Mouse (Mus musculus) stomach, embryonic 16.5 days (tissue): ENCODE measurements around the gene Tmc3. TPM values are rescaled to one million over a fixed set of nuclear protein-coding genes. Genes with fewer than 3 reads are reported as not detected.
A peak's percentile ranks its signal among the peaks of the same experiment; 100 is the strongest.

Source experiments
- ATAC-seq: fragments of 200-750 bp; cut with Nextera tagmentation; 2 replicates; pipeline ENCODE4 v1.8.0; 2017; ENCODE audit warnings: moderate number of reproducible peaks, moderate TSS enrichment; ENCODE audit not compliant: insufficient read depth, low FRiP score
- H3K27ac ChIP-seq: fragments of 300-500 bp; sonication (generic); 2 replicates; pipeline ENCODE4 v1.5.1; 2014; ENCODE audit warnings: low read length
- H3K27me3 ChIP-seq: fragments of 300-500 bp; sonication (generic); 2 replicates; pipeline ENCODE4 v1.6.1; 2014; ENCODE audit warnings: low read length, control low read depth, mixed read lengths; ENCODE audit not compliant: control insufficient read depth, insufficient read depth
- H3K36me3 ChIP-seq: fragments of 300-500 bp; sonication (generic); 2 replicates; pipeline ENCODE4 v1.6.1; 2014; ENCODE audit warnings: low read length; ENCODE audit not compliant: control insufficient read depth, insufficient read depth
- H3K4me1 ChIP-seq: fragments of 300-500 bp; sonication (generic); 2 replicates; pipeline ENCODE4 v1.6.1; 2014; ENCODE audit warnings: low read length, control low read depth, mixed read lengths; ENCODE audit not compliant: control insufficient read depth, insufficient read depth
- H3K4me2 ChIP-seq: fragments of 300-500 bp; sonication (generic); 2 replicates; pipeline ENCODE4 v1.6.1; 2014; ENCODE audit warnings: low read depth, low read length, mixed read lengths
- H3K4me3 ChIP-seq: fragments of 300-500 bp; sonication (generic); replicated peaks from 2 replicates; pipeline ENCODE4 v1.5.1; 2014; ENCODE audit warnings: mild to moderate bottlenecking, low read length
- H3K9ac ChIP-seq: fragments of 300-500 bp; sonication (generic); 2 replicates; pipeline ENCODE4 v1.6.1; 2014; ENCODE audit warnings: low read length
- H3K9me3 ChIP-seq: fragments of 300-500 bp; sonication (generic); replicated peaks from 2 replicates; pipeline ENCODE4 v1.6.1; 2016; ENCODE audit warnings: low read length, control low read depth; ENCODE audit not compliant: control insufficient read depth
- WGBS: fragments of 180-500 bp; shearing (Covaris S2); extraction: QIAGEN DNeasy Blood & Tissue Kit; methylation state at CpG from one replicate; pipeline ENCODE4 v1.1.7; 2014; 5-methylcytosine and 5-hydroxymethylcytosine counted together
- polyA plus RNA-seq: library from polyadenylated mRNA; unstranded; fragments of >200 nt; fragmentation: Nextera tagmentation; extraction: Ambion mirVana; gene quantifications from 2 replicates; pipeline ENCODE4 v1.2.1, GENCODE M21; 2015

The Tmc3 gene
- polyA plus RNA-seq, 1 experiment from 2014 or later, result 0.70 TPM

- Histone ChIP-seq H3K36me3 (no peaks in the 10 kb centered on the region), H3K4me1 (no peaks in the 10 kb centered on the region), H3K4me2 (no peak overlapping the region), H3K27me3 (no peaks in the 10 kb centered on the region), H3K9me3 (no peaks in the 10 kb centered on the region), H3K9ac (no peak overlapping the region), H3K27ac (no peak overlapping the region), H3K4me3 (no peak overlapping the region)
- ATAC-seq, result no peak
- WGBS, result 57% methylated on average over 2 of the region's 2 CpGs
These were observed 12.3 kb upstream of the Tmc3 start for GRCm38 (mm10) chr7:83572451-83572850.

DNA sequence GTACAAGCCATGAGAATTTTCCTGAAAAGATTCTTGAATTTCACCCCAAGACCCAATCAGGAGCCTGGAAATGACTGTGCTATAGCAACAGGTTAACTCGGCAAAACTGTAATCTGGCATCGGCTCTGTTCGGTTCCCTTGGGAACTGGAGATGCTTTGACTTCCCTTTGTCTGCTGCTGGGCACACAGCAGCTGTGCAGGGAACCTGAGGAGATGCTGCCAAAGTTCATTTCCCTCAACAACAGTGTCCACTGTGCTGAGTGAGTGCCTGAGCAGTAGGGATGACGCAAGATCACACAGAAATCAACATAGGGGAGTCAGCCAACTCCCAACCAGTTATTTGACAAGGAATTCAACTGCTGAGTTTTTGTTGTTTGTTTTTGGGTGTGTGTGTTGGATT, 3.8 kb upstream of the Tmc3 start:
- Histone ChIP-seq H3K36me3 (no peaks in the 10 kb centered on the region), H3K9me3 (no peaks in the 10 kb centered on the region), H3K4me2 (no peak overlapping the region), H3K4me3 (no peak overlapping the region), H3K9ac (no peak overlapping the region), H3K27me3 (no peaks in the 10 kb centered on the region), H3K27ac (no peak overlapping the region), H3K4me1 (0 out of 2 replicates have a peak, but pooled peaks cover 7% of the 10 kb centered on the region)
- 64% methylated on average over 4 of the region's 4 CpGs for WGBS
- no peak for ATAC-seq

DNA sequence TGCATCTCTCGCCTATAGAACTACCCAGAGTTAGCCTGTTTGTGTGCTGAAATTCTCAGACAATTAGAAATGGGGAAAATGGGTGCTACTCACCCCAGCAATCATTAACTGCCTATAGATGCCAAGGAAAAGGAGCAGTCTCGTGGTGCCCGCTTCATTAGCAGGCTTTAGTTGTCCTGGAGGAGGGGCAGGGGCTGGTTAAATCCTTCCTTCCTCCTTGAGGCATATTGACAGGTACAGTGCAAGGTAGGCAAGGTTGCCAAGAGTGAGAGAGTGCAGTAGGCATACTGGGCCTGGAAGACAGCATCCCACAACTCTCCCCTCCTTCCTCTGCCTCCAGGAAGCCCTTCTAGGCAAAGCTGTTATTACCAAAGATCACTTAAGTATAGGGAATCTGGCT, 9.3 kb downstream of the Tmc3 start:
- ATAC-seq, result no peak
- Histone ChIP-seq H3K27ac (no peak overlapping the region), H3K36me3 (no peaks in the 10 kb centered on the region), H3K9ac (no peak overlapping the region), H3K4me3 (no peak overlapping the region), H3K4me1 (no peaks in the 10 kb centered on the region), H3K9me3 (no peaks in the 10 kb centered on the region), H3K27me3 (no peaks in the 10 kb centered on the region), H3K4me2 (no peak overlapping the region)
- WGBS, result 82% methylated on average over 3 of the region's 3 CpGs

DNA sequence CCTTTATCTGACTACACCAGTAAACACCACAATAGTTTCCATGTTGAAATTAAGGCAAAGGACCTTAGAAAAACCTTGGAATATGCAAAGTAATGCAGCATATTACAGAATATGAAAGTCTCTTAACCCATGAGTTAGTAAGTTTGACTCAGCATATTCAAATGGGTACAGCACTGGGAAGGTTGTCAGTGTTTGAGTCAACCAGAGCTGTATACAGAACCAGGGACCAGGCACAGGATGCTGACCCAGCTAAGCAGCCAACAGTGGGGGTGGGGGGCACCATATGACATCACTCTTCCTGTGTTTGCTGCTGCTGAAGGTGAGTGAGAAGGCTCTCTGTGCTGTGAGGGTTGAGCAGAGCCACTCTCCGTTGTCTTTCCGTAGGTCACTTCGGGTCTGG, 12.3 kb downstream of the Tmc3 start:
- Histone ChIP-seq H3K9ac (no peak overlapping the region), H3K9me3 (no peaks in the 10 kb centered on the region), H3K4me3 (no peak overlapping the region), H3K36me3 (no peaks in the 10 kb centered on the region), H3K4me1 (no peaks in the 10 kb centered on the region), H3K4me2 (no peak overlapping the region), H3K27ac (no peak overlapping the region), H3K27me3 (no peaks in the 10 kb centered on the region)
- no peak for ATAC-seq
- WGBS, result 86% methylated on average over 3 of the region's 3 CpGs

DNA sequence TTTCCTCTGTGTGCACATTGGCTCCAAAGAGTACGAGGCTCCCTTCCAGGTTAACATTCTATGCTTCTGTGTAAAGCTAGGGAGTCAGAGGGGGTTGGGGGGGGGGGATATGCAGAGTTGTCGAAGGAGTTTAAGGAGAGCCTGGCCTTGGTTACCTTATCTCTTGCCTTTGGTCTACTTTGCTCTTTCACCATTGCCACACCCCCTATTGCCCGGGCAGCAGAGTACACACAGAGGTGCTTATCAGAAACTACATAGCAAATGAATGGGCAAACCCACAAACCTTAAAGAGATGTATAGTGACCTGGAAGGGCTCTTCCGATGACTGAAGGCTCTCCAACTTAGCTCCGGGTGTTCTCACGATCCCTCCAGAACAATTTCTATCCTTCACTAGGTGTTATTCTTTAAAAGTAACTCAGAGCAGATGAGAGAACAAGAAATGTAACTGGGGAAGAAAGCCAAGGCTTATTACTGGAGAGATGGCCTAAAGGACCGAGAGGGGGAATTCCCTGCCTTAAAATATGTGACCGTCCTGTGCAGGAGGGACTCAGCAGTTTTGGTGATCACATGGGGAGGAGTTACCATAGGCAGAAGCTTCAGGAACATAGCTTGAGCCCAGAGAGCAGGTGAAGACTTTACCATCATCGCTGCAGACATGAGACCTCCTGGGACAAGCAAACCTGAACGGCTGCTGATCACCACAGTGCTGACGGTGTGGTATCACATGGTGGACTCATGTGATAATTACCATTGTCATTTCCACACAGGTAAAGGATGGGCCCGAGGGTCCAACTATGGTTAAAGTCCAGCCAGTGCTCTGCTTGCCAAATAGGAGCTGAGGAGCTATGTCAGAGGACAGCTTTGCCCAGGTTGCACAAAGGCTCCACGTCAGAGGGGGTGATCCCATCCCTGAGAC, 14.5 kb downstream of the Tmc3 start:
- peak; percentile 88; the same call in 1 of the 2 replicates for ATAC-seq
- Histone ChIP-seq H3K4me2 (no peak overlapping the region), H3K4me1 (0 out of 2 replicates have a peak, but pooled peaks cover 1% of the 10 kb centered on the region), H3K36me3 (no peaks in the 10 kb centered on the region), H3K9ac (no peak overlapping the region), H3K9me3 (no peaks in the 10 kb centered on the region), H3K27ac (peak overlapping the region; percentile 31; the same call in 1 of the 2 replicates), H3K4me3 (no peak overlapping the region), H3K27me3 (no peaks in the 10 kb centered on the region)
- 70% methylated on average over 13 of the region's 13 CpGs for WGBS

DNA sequence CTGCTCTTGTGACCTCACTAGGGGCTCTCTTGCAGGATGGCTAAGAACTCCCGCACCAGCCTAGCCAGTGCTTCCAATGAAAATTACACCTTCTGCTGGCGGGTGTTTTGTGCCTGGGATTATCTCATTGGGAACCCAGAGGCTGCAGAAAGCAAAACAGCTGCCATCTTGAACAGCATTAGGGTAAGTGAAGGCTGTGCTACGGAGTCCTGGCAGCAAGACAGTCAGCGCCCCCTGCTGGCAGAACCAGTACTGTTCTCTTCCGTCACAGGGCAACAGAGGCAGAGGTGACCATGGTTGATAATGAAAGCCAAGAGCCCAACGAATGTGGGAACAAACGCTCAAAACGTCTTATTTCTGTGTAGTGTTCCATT, 15.2 kb downstream of the Tmc3 start:
- H3K27me3 ChIP-seq, result no peaks in the 10 kb centered on the region
- H3K4me1 ChIP-seq, result 0 out of 2 replicates have a peak, but pooled peaks cover 3% of the 10 kb centered on the region
- H3K27ac ChIP-seq, result 0 out of 2 replicates have a peak overlapping the region, but pooled peaks have one; percentile 9
- H3K9me3 ChIP-seq, result no peaks in the 10 kb centered on the region
- ATAC-seq, result no peak
- H3K9ac ChIP-seq, result no peak overlapping the region
- 61% methylated on average over 8 of the region's 8 CpGs for WGBS
- no peak overlapping the region for H3K4me3 ChIP-seq
- no peaks in the 10 kb centered on the region for H3K36me3 ChIP-seq
- no peak overlapping the region for H3K4me2 ChIP-seq

- 86% methylated on average over 7 of the region's 7 CpGs for WGBS
- H3K4me3 ChIP-seq, result no peak overlapping the region
- 0 out of 2 replicates have a peak, but pooled peaks cover 3% of the 10 kb centered on the region for H3K4me1 ChIP-seq
- ATAC-seq, result no peak
- no peak overlapping the region for H3K9ac ChIP-seq
- H3K9me3 ChIP-seq, result no peaks in the 10 kb centered on the region
- no peaks in the 10 kb centered on the region for H3K36me3 ChIP-seq
- H3K4me2 ChIP-seq, result no peak overlapping the region
- H3K27me3 ChIP-seq, result no peaks in the 10 kb centered on the region
- no peak overlapping the region for H3K27ac ChIP-seq
These were observed 19.6 kb downstream of the Tmc3 start for GRCm38 (mm10) chr7:83604180-83604944.

- H3K4me2 ChIP-seq, result no peak overlapping the region
- H3K9ac ChIP-seq, result no peak overlapping the region
- no peak overlapping the region for H3K4me3 ChIP-seq
- H3K4me1 ChIP-seq, result 0 out of 2 replicates have a peak, but pooled peaks cover 3% of the 10 kb centered on the region
- 96% methylated on average over 2 of the region's 2 CpGs for WGBS
- no peak overlapping the region for H3K27ac ChIP-seq
- no peaks in the 10 kb centered on the region for H3K9me3 ChIP-seq
- H3K36me3 ChIP-seq, result no peaks in the 10 kb centered on the region
- no peaks in the 10 kb centered on the region for H3K27me3 ChIP-seq
- no peak for ATAC-seq
These were observed 22.1 kb downstream of the Tmc3 start for GRCm38 (mm10) chr7:83606796-83607195.

DNA sequence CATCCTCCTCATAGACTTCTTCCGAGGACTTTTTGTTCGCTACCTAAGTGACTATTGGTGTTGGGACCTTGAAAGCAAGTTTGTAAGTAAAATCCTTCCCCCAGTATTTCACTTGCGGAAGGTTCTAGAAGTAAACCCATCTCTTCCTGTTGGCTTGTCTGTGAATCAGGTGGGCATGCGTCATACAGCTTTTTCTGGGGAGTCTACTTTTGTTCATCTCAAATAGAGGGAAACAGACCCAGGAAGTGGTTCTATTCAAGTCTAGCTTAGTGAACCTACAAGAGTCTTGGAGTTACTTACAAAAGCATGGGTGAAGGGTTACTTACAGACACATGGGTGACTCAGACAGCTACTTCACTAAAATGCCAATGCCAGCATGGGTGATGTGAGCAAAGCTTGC, 25.2 kb downstream of the Tmc3 start:
- Histone ChIP-seq H3K4me2 (no peak overlapping the region), H3K27me3 (no peaks in the 10 kb centered on the region), H3K4me1 (no peaks in the 10 kb centered on the region), H3K9me3 (no peaks in the 10 kb centered on the region), H3K27ac (no peak overlapping the region), H3K4me3 (no peak overlapping the region), H3K9ac (no peak overlapping the region), H3K36me3 (no peaks in the 10 kb centered on the region)
- WGBS, result 98% methylated on average over 4 of the region's 4 CpGs
- ATAC-seq, result no peak
